Mouse (Mus musculus) heart, adult 2 months (tissue): ENCODE results near the gene Med15.

Experiments
- CTCF ChIP-seq: fragments of 200-600 bp; IDR thresholded peaks from 2 replicates; pipeline ENCODE4 v1.8.1; 2022; ENCODE audit warnings: antibody characterized with exemption, mild to moderate bottlenecking, moderate library complexity
- EP300 ChIP-seq: fragments of 200-500 bp; IDR thresholded peaks from 2 replicates; pipeline ENCODE4 v1.6.1; 2011; ENCODE audit warnings: low read depth, low read length, control low read depth; ENCODE audit not compliant: insufficient read depth

- no peak for TF ChIP-seq EP300
- TF ChIP-seq CTCF = no peak
These were observed 31.7 kb downstream of the Med15 start for GRCm38 (mm10) chr16:17701043-17701405.
